Comparison of ENCODE assay signal across 10 mouse cellular contexts in the genomic region with DNA sequence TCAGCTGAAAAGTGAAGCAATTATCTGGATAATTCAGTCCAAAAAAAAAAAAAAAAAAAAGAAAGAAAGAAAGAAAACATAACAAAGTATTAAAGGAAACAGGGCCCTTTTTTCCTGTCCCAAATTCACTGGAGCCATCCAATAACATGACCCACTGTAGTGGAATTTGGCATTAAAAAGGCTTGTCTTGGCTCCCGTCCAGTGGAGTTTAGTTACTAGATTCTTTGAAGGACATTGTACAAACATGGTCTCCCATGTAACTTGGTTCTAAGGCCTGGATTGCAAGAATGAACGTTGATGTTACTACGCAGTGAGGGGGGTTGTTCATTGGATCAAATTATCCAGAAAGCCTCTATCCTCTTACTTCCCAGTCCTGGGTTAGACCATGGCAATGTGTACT.
DNase-seq lines count a peak whose midpoint lies in the region; ATAC-seq and TF ChIP-seq lines count a peak whose summit lies in the region.
"Had no signal": no experiment of that assay in that cellular context is flagged by ENCODE, and none has a peak within 500 bp of the region (broad histone marks: within the 10 kb centered on the region; RNA-seq: fewer than 3 reads in every experiment).

No protein-coding gene starts in this region.

- no peak for TF ChIP-seq POLR2A in brain, embryonic 14.5 days (IDR thresholded peaks at IDR 0.05; ENCODE audit: borderline replicate concordance, extremely low read depth, insufficient read depth, insufficient read length, poor library complexity, severe bottlenecking)
- no peak for TF ChIP-seq POLR2A in kidney, adult 2 months (IDR thresholded peaks at IDR 0.05; ENCODE audit: low read depth, low read length)

- H3K4me3 ChIP-seq in kidney, adult 2 months (ENCODE audit: insufficient read depth, low read depth, low read length) = no peak overlapping the region
- no peak overlapping the region for H3K4me3 ChIP-seq in midbrain, embryonic 15.5 days
- H3K4me3 ChIP-seq: limb, embryonic 15.5 days had no signal

- H3K27me3 ChIP-seq in kidney, adult 2 months (replicated peaks; ENCODE audit: control insufficient read depth, insufficient read depth, low read length) = no peaks in the 10 kb centered on the region; the same call in 1 of the 2 replicates
- H3K27me3 ChIP-seq in midbrain, embryonic 15.5 days (replicated peaks) = peaks cover 8% of the 10 kb centered on the region

- ATAC-seq in midbrain, embryonic 15.5 days (replicated peaks) = no peak

- H3K4me2 ChIP-seq in midbrain, embryonic 15.5 days = no peak overlapping the region
- H3K4me2 ChIP-seq: limb, embryonic 15.5 days had no signal

- no peaks in the 10 kb centered on the region for H3K4me1 ChIP-seq in kidney, adult 2 months (ENCODE audit: control insufficient read depth, insufficient read depth, low read length)
- H3K4me1 ChIP-seq in midbrain, embryonic 15.5 days = no peaks in the 10 kb centered on the region

- H3K9me3 ChIP-seq in midbrain, embryonic 15.5 days = no peaks in the 10 kb centered on the region
- H3K9me3 ChIP-seq: limb, embryonic 15.5 days had no signal

- no peak overlapping the region for H3K9ac ChIP-seq in midbrain, embryonic 15.5 days
- H3K9ac ChIP-seq: limb, embryonic 15.5 days had no signal

- H3K27ac ChIP-seq in kidney, adult 2 months (ENCODE audit: insufficient read depth, low read depth, low read length) = no peak overlapping the region
- no peak overlapping the region for H3K27ac ChIP-seq in midbrain, embryonic 15.5 days
- H3K27ac ChIP-seq: limb, embryonic 15.5 days had no signal

- no peaks in the 10 kb centered on the region for H3K36me3 ChIP-seq in kidney, adult 2 months (ENCODE audit: control insufficient read depth, insufficient read depth, low read length)
- no peaks in the 10 kb centered on the region for H3K36me3 ChIP-seq in midbrain, embryonic 15.5 days (replicated peaks)
- H3K36me3 ChIP-seq: limb, embryonic 15.5 days had no signal

- TF ChIP-seq CTCF in brain, embryonic 14.5 days (IDR thresholded peaks at IDR 0.05; ENCODE audit: borderline replicate concordance, extremely low read depth, insufficient read depth, insufficient read length) = no peak
- no peak for TF ChIP-seq CTCF in kidney, adult 2 months (conservative IDR thresholded peaks at IDR 0.05; ENCODE audit: insufficient read depth, insufficient read length, low read depth, low read length)

- DNase-seq in right cerebral cortex, postnatal 10 days (ENCODE audit: low spot score in 2 of 2) = peak; percentile 27 to 36
- DNase-seq in right cerebral cortex, adult 18-20 months = no peak
- DNase-seq in brain, embryonic 14.5 days (ENCODE audit: low read depth) = peak; percentile 81
- DNase-seq in kidney, adult 2 months = peak; percentile 67
- peak; percentile 48 for DNase-seq in lung, postnatal 36 days
- no peak for DNase-seq in yolk sac, embryonic 10.5 days (ENCODE audit: low spot score)
- no peak for DNase-seq in thymus, postnatal 25 days
- DNase-seq: gastrocnemius, postnatal 36 days had no signal

- 45% methylated on average over 3 of the region's 3 CpGs for WGBS in kidney, adult 2 months
- 65% methylated on average over 3 of the region's 3 CpGs for WGBS in midbrain, embryonic 15.5 days

Comparison
In these comparisons a context has a peak if more than half of its experiments do, and no peak if none do; other contexts are left out.
1. DNase-seq: peak in right cerebral cortex, postnatal 10 days (2 of 2), brain, embryonic 14.5 days (single experiment), kidney, adult 2 months (single experiment) and lung, postnatal 36 days (single experiment); none in right cerebral cortex, adult 18-20 months (single experiment), yolk sac, embryonic 10.5 days (single experiment) and thymus, postnatal 25 days (single experiment).